Mouse (Mus musculus) liver, embryonic 14 days (tissue): ENCODE data around the gene Scamp2. TPM values are rescaled to one million over a fixed set of nuclear protein-coding genes. Genes with fewer than 3 reads are reported as not detected.

ENCODE experiments used
- polyA plus RNA-seq: library from polyadenylated mRNA; depleted of rRNA; stranded (reverse); fragments of >200 nt; gene quantifications from 2 replicates; pipeline ENCODE4 v1.2.3, GENCODE M21; 2012; rRNA removed

Gene Scamp2
- 12.8 and 15.4 TPM in 2 replicates for polyA plus RNA-seq

GRCm38 (mm10) chr9:57560861-57561710 lies at the start of gene Scamp2:
Gene Scamp2 (plus strand): TSS chr9:57560943.

GRCm38 (mm10) chr9:57521056-57521911 lies 39.5 kb upstream of the Scamp2 start, which contains the start of gene Cox5a:
Gene Cox5a (plus strand): TSS chr9:57521274.

GRCm38 (mm10) chr9:57537044-57537727 lies 23.6 kb upstream of the Scamp2 start, which contains the start of gene Fam219b:
Gene Fam219b (plus strand): TSS chr9:57537528.

GRCm38 (mm10) chr9:57552139-57552887 lies 8.4 kb upstream of the Scamp2 start, which contains the start of gene Mpi:
Gene Mpi (minus strand): TSS chr9:57552763.

GRCm38 (mm10) chr9:57589224-57590126 lies 28.7 kb downstream of the Scamp2 start, which contains the start of gene Ulk3:
Gene Ulk3 (plus strand): TSS chr9:57589452.

GRCm38 (mm10) chr9:57606139-57606851 lies 45.6 kb downstream of the Scamp2 start, which contains the start of gene Cplx3:
Gene Cplx3 (minus strand): TSS chr9:57606281.

GRCm38 (mm10) chr9:57620674-57621073 lies 59.9 kb downstream of the Scamp2 start, which contains the start of gene Lman1l:
Gene Lman1l (minus strand): TSS chr9:57620774.

Other genes starting within 250 kb of the Scamp2 start
- gene Ppcdc, start 120.8 kb upstream of the Scamp2 start, polyA plus RNA-seq, result 7.3 and 10.2 TPM in 2 replicates
- 6.9 and 9.7 TPM in 2 replicates for gene Scamp5, start 92.9 kb upstream of the Scamp2 start, polyA plus RNA-seq
- gene Rpp25, start 56.9 kb upstream of the Scamp2 start, polyA plus RNA-seq, result 0.17 and 0.33 TPM in 2 replicates
- 109 and 132 TPM in 2 replicates for gene Cox5a, start 39.7 kb upstream of the Scamp2 start, polyA plus RNA-seq
- gene Fam219b, start 23.4 kb upstream of the Scamp2 start, polyA plus RNA-seq, result 3.4 TPM in 2 replicates
- 8.5 and 9.4 TPM in 2 replicates for gene Mpi, start 8.2 kb upstream of the Scamp2 start, polyA plus RNA-seq
- gene Ulk3, start 28.5 kb downstream of the Scamp2 start, polyA plus RNA-seq, result 3.5 and 3.6 TPM in 2 replicates
- gene Cplx3, start 45.3 kb downstream of the Scamp2 start, polyA plus RNA-seq, result not detected in 2 replicates
- gene Lman1l, start 59.8 kb downstream of the Scamp2 start, polyA plus RNA-seq, result 0.01 TPM in 1 of 2 replicates, not detected in the other
- gene Csk, start 92.7 kb downstream of the Scamp2 start, polyA plus RNA-seq, result 24.7 and 27.4 TPM in 2 replicates
- gene Cyp1a2, start 122.8 kb downstream of the Scamp2 start, polyA plus RNA-seq, result 0.08 TPM in 2 replicates
- gene Cyp1a1, start 127.0 kb downstream of the Scamp2 start, polyA plus RNA-seq, result 0.12 TPM in 2 replicates
- 6.1 and 7.4 TPM in 2 replicates for gene Edc3, start 147.6 kb downstream of the Scamp2 start, polyA plus RNA-seq
- 116 and 134 TPM in 2 replicates for gene Clk3, start 204.9 kb downstream of the Scamp2 start, polyA plus RNA-seq